Mouse (Mus musculus) cortical plate, adult 2 months (tissue): ENCODE measurements around the gene Cfl2.

ENCODE experiments used
- CTCF ChIP-seq: fragments of 200-500 bp; IDR thresholded peaks from 2 replicates; pipeline ENCODE4 v1.5.1; 2011; ENCODE audit warnings: mild to moderate bottlenecking, control low read depth, low read length; ENCODE audit not compliant: insufficient read depth; ENCODE audit errors: extremely low read depth
- POLR2A ChIP-seq: fragments of 200-500 bp; IDR thresholded peaks from 2 replicates; pipeline ENCODE4 v1.6.1; 2011; ENCODE audit warnings: mild to moderate bottlenecking, low read length, control low read depth; ENCODE audit not compliant: insufficient read depth; ENCODE audit errors: extremely low read depth

- TF ChIP-seq CTCF (no peak), POLR2A (no peak)
Observed at GRCm38 (mm10) chr12:54819181-54819935, 43.3 kb downstream of the Cfl2 start.
